Mouse (Mus musculus) stomach, embryonic 15.5 days (tissue): Measurements from ENCODE around the gene Tmem60. TPM values are rescaled to one million over a fixed set of nuclear protein-coding genes. Genes with fewer than 3 reads are reported as not detected.

Source experiments
- ATAC-seq: fragments of 200-750 bp; cut with Nextera tagmentation; 2 replicates; pipeline ENCODE4 v1.8.0; 2017; ENCODE audit warnings: low read depth, moderate number of reproducible peaks, moderate TSS enrichment; ENCODE audit not compliant: insufficient read depth, low FRiP score
- H3K27ac ChIP-seq: fragments of 300-500 bp; sonication (generic); 2 replicates; pipeline ENCODE4 v1.5.1; 2015; ENCODE audit warnings: mild to moderate bottlenecking, inconsistent platforms
- H3K27me3 ChIP-seq: fragments of 300-500 bp; sonication (generic); replicated peaks from 2 replicates; pipeline ENCODE4 v1.6.1; 2015; ENCODE audit warnings: inconsistent platforms
- H3K36me3 ChIP-seq: fragments of 300-500 bp; sonication (generic); 2 replicates; pipeline ENCODE4 v1.6.1; 2015; ENCODE audit warnings: inconsistent platforms
- H3K4me1 ChIP-seq: fragments of 300-500 bp; sonication (generic); 2 replicates; pipeline ENCODE4 v1.6.1; 2015; ENCODE audit warnings: inconsistent platforms
- H3K4me2 ChIP-seq: fragments of 300-500 bp; sonication (generic); 2 replicates; pipeline ENCODE4 v1.6.1; 2015; ENCODE audit warnings: mild to moderate bottlenecking, inconsistent platforms
- H3K4me3 ChIP-seq: fragments of 300-500 bp; sonication (generic); replicated peaks from 2 replicates; pipeline ENCODE4 v1.5.1; 2015; ENCODE audit warnings: inconsistent platforms
- H3K9ac ChIP-seq: fragments of 300-500 bp; sonication (generic); 2 replicates; pipeline ENCODE4 v1.6.1; 2015; ENCODE audit warnings: inconsistent platforms
- H3K9me3 ChIP-seq: fragments of 300-500 bp; sonication (generic); 2 replicates; pipeline ENCODE4 v1.6.1; 2016; ENCODE audit warnings: inconsistent platforms
- WGBS: fragments of 180-500 bp; shearing (Covaris S2); methylation state at CpG from one replicate; pipeline ENCODE4 v1.1.7; 2015; 5-methylcytosine and 5-hydroxymethylcytosine counted together
- polyA plus RNA-seq: library from polyadenylated mRNA; unstranded; fragments of >200 nt; fragmentation: Nextera tagmentation; extraction: Ambion mirVana; gene quantifications from 2 replicates; pipeline ENCODE4 v1.2.1, GENCODE M21; 2015

Tmem60 gene
- polyA plus RNA-seq: 53.0 and 53.1 TPM in 2 replicates

DNA sequence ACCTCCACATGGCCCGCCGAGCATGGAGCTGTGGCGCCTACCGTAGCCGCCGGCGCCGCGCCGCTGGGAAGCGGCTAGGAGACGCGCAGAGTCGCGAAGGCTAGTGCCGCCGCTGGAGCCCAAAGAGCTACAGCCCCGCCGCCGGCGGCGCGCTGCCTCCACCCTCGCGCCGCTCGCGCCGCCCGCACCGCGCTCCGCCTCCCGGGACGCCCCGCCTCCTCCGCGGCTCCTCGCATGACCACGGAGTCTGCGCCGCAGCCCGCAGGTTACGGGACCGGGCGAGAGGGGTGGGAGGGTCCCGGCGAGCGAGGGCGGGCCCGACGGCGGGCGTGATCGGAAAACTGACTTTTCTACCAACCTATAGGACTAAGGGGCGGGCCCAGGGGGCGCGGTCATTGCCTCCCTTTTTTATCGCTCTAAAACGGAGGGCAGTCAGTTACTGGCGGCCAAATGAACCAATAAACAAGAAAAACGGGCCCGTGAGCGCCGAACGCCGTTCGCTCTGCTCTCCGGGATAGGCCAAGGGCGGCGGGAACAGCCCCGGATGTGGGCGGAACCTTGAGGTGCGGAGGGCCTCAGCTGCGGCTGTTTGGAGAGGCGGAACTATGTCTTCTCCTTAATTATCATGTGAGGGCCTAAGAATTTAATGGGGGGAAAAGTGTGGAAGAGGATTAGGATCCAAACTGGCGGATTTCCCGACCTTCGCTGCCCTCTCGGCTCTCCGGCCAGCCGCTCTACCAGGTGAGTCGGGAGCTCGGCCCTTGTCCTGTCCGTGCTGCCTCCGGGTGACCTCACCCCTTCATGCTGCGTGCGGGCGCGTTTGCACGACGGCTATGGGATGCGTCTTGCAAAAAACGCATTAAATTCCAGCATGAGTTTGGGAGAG, at the start of gene Tmem60, which contains the start of gene Phtf2:
TSS of gene Tmem60 (plus strand) at position 277 of the 886 bp plus-strand sequence.
TSS of gene Phtf2 (minus strand) at position 210 of the 886 bp plus-strand sequence.
- no peaks in the 10 kb centered on the region for H3K27me3 ChIP-seq
- H3K27ac ChIP-seq: peak within 1 kb of the TSS; percentile 93
- no peaks in the 10 kb centered on the region for H3K9me3 ChIP-seq
- under 1% methylated on average over 77 of the region's 94 CpGs for WGBS
- peak within 1 kb of the TSS; percentile 86 for H3K4me3 ChIP-seq
- peak within 1 kb of the TSS; percentile 71 for H3K4me2 ChIP-seq
- H3K9ac ChIP-seq: peak within 1 kb of the TSS; percentile 74
- peaks cover 7% of the 10 kb centered on the region for H3K4me1 ChIP-seq
- ATAC-seq: peak; percentile 99
- no peaks in the 10 kb centered on the region for H3K36me3 ChIP-seq

DNA sequence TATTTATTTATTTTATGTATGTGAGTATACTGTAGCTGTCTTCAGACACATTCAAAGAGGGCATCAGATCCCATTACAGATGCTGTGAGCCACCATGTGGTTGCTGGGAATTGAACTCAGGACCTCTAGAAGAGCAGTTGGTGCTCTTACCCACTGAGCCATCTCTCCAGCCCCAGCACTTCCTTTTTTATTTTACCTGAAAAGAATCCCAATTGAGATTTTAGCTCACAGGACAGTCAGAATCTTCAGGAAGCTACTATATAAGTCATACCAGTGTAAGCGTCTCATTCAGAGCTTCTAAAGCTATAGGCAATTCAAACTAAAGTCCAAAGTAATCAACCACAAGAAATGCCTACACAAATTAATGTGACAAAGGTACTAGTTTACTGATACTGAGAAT, 47.6 kb upstream of the Tmem60 start:
- WGBS: 84% methylated on average over 1 of the region's 1 CpGs
- no peak for ATAC-seq
- Histone ChIP-seq H3K9me3 (no peaks in the 10 kb centered on the region), H3K36me3 (no peaks in the 10 kb centered on the region), H3K27me3 (no peaks in the 10 kb centered on the region), H3K4me1 (no peaks in the 10 kb centered on the region), H3K27ac (no peak overlapping the region), H3K9ac (no peak overlapping the region), H3K4me2 (no peak overlapping the region), H3K4me3 (no peak overlapping the region)

DNA sequence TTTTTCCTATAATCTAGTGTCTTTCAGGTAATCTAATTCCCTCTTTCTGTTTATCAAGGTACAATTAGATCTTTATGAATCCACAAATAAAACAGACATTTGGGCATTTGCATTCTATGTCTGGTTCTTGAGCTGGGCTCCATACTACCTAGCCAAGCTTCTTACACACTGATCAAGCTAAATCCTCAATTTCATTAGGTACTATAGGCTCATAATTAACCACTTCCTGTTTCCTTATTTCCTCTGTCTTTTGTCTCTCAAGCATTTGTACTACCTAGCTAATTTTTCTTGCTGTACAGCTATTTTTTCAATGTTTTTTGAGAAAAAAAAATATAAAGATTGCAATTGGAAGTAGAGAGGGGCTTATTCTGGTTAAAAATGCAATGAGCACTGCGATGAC, 44.9 kb upstream of the Tmem60 start:
- WGBS: 100% methylated on average over 1 of the region's 1 CpGs
- H3K4me1 ChIP-seq: no peaks in the 10 kb centered on the region
- no peaks in the 10 kb centered on the region for H3K9me3 ChIP-seq
- H3K4me2 ChIP-seq: no peak overlapping the region
- no peaks in the 10 kb centered on the region for H3K27me3 ChIP-seq
- no peak for ATAC-seq
- H3K4me3 ChIP-seq: no peak overlapping the region
- H3K9ac ChIP-seq: no peak overlapping the region
- no peaks in the 10 kb centered on the region for H3K36me3 ChIP-seq
- H3K27ac ChIP-seq: no peak overlapping the region

DNA sequence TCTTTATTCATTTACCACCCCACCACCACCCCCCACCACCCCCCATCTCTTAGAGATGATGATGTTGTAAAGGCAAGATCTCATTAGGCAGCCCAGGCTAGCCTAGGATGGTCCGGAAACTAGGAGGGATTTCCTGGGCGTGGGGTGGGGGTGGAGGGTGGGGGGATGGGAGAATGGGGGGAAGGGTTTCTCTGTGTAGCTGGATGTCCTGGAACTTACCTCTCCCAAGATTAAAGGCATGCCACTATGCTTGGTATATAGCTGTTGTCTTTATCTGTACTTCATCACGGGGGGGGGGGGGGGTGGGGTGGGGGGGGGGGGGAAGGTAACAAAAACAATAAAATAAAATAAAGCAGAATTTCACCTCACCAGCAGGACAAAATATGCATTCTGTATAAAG, 38.6 kb upstream of the Tmem60 start:
- H3K27ac ChIP-seq: no peak overlapping the region
- H3K4me3 ChIP-seq: no peak overlapping the region
- no peak for ATAC-seq
- no peaks in the 10 kb centered on the region for H3K27me3 ChIP-seq
- no peaks in the 10 kb centered on the region for H3K4me1 ChIP-seq
- 65% methylated on average over 2 of the region's 3 CpGs for WGBS
- H3K4me2 ChIP-seq: no peak overlapping the region
- no peaks in the 10 kb centered on the region for H3K9me3 ChIP-seq
- H3K9ac ChIP-seq: no peak overlapping the region
- H3K36me3 ChIP-seq: no peaks in the 10 kb centered on the region

DNA sequence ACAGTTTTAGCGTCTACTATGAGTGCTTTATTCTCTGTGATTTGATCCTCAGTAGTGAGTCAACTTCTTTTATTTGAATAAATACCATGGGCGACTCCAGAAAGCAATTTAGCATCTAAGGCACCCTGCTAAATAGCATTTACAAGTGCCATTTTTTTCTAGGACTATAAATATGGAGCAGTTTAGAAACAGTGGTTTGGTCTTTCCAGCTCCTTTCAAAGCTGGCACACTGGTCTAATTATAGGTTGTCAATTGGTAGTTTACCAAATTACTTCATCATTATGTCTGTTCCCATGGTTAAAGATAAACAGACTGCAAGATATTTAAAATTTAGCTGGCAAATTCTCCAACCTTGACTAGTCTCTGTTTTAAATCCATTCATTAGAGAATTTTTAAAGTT, 38.2 kb upstream of the Tmem60 start:
- H3K9me3 ChIP-seq: no peaks in the 10 kb centered on the region
- H3K4me3 ChIP-seq: no peak overlapping the region
- H3K27ac ChIP-seq: no peak overlapping the region
- H3K4me2 ChIP-seq: no peak overlapping the region
- ATAC-seq: no peak
- no peaks in the 10 kb centered on the region for H3K27me3 ChIP-seq
- H3K36me3 ChIP-seq: no peaks in the 10 kb centered on the region
- WGBS: 66% methylated on average over 2 of the region's 2 CpGs
- no peak overlapping the region for H3K9ac ChIP-seq
- H3K4me1 ChIP-seq: no peaks in the 10 kb centered on the region

DNA sequence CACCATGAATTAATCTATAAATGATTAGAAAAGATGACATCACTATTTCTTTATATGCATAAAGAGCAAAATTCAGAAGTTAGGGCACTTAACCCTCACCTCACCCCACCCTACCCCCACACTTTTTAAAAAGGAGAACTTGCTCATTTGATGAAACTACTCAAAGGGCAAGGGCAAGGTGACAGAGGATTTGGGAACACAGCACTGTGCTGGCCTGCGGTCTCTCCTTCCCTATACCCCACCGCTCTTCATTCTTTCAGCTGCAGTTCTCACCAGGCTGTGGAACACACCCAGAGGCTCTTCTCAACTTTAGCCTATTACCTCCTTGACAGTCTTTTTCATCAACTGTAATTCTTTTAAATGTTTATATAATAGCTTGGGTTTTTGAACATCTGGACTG, 35.0 kb upstream of the Tmem60 start:
- Histone ChIP-seq H3K4me1 (no peaks in the 10 kb centered on the region), H3K4me3 (no peak overlapping the region), H3K27me3 (no peaks in the 10 kb centered on the region), H3K27ac (no peak overlapping the region), H3K4me2 (no peak overlapping the region), H3K36me3 (no peaks in the 10 kb centered on the region), H3K9ac (no peak overlapping the region), H3K9me3 (no peaks in the 10 kb centered on the region)
- ATAC-seq: no peak
- 88% methylated on average over 2 of the region's 2 CpGs for WGBS

DNA sequence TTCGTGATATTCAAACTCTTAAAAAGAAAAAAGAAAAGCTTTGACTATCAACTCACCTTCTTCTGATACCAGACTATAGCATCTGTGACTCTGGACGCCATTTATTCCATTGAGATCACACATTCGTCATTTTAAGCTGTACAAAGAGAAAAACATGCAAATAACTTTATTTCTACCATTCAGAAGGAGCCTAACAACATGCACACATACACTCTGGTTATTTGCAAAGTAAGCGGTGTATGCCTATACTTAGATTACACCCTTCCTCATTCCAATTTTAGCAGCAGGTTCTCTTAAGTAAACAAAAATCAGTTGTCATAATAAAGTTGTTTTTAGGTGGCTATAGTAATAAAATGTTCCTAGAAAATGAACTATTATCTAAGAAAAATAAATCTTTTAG, 26.9 kb upstream of the Tmem60 start:
- no peak for ATAC-seq
- Histone ChIP-seq H3K9ac (no peak overlapping the region), H3K4me2 (no peak overlapping the region), H3K27ac (no peak overlapping the region), H3K4me1 (no peaks in the 10 kb centered on the region), H3K4me3 (no peak overlapping the region), H3K36me3 (no peaks in the 10 kb centered on the region), H3K27me3 (no peaks in the 10 kb centered on the region), H3K9me3 (no peaks in the 10 kb centered on the region)
- 80% methylated on average over 4 of the region's 4 CpGs for WGBS

DNA sequence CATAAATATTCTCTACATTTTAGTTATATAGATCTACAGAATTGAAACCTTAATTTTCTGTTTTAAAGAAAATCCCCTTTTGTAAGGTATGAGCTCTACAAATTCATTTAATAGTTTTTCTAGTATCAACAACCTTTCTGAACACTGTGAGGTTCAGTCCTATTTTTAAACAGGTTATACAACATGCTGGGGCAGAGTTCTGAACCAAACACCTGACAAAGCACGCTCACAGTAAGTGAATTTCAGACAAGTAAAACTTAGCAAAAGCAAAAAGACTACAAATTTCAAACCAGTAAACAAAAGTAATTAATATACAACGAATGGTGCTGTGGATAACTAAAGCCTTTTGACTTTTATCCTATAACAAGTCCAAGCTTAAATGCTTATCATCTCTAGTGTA, 23.6 kb upstream of the Tmem60 start:
- no peak overlapping the region for H3K27ac ChIP-seq
- H3K9ac ChIP-seq: no peak overlapping the region
- no peaks in the 10 kb centered on the region for H3K4me1 ChIP-seq
- no peak overlapping the region for H3K4me2 ChIP-seq
- no peaks in the 10 kb centered on the region for H3K36me3 ChIP-seq
- no peaks in the 10 kb centered on the region for H3K9me3 ChIP-seq
- no peak for ATAC-seq
- WGBS: 81% methylated on average over 2 of the region's 2 CpGs
- H3K4me3 ChIP-seq: no peak overlapping the region
- no peaks in the 10 kb centered on the region for H3K27me3 ChIP-seq

DNA sequence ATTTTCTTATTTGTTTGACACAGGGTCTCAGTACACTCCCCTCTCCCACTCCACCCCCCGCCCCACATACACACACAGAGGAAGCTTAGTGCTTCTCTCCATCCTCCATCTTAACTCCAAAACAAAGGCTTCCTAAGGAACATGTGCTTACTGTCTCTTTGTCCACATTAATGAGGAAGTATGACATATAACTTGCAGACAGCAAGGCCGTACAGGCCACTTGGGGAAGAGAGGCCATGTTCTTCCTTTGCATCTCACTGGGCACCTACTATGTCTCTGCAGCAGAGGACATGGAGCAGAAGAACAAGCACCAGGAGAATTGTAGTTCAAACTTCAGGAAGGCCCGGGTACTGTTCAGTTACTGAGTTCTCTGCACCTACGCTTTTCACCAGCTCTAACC, 21.4 kb upstream of the Tmem60 start:
- Histone ChIP-seq H3K4me3 (no peak overlapping the region), H3K9ac (no peak overlapping the region), H3K4me1 (no peaks in the 10 kb centered on the region), H3K9me3 (no peaks in the 10 kb centered on the region), H3K36me3 (no peaks in the 10 kb centered on the region), H3K27me3 (no peaks in the 10 kb centered on the region), H3K27ac (no peak overlapping the region), H3K4me2 (no peak overlapping the region)
- ATAC-seq: no peak
- WGBS: 84% methylated on average over 4 of the region's 4 CpGs

DNA sequence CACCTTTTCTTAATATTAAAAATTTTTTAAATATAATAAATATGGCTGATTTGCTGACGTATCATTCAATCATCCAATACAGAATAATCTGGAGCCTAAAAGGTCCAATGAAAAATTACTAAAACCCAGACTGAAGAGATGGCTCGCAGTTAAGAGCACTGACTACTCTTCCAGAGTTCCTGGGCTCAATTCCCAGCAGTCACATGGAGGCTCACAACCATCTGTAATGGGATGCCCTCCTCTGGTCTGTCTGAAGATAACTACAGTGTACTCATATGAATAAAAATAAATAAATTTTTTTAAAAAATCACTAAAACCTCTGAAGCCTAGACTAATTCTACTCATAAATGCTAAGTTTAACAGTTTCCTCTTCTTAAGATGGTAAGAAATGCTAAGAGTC, 20.1 kb upstream of the Tmem60 start:
- Histone ChIP-seq H3K27me3 (no peaks in the 10 kb centered on the region), H3K9me3 (no peaks in the 10 kb centered on the region), H3K4me3 (no peak overlapping the region), H3K4me1 (no peaks in the 10 kb centered on the region), H3K9ac (no peak overlapping the region), H3K36me3 (no peaks in the 10 kb centered on the region), H3K27ac (no peak overlapping the region), H3K4me2 (no peak overlapping the region)
- ATAC-seq: no peak
- 93% methylated on average over 2 of the region's 2 CpGs for WGBS

DNA sequence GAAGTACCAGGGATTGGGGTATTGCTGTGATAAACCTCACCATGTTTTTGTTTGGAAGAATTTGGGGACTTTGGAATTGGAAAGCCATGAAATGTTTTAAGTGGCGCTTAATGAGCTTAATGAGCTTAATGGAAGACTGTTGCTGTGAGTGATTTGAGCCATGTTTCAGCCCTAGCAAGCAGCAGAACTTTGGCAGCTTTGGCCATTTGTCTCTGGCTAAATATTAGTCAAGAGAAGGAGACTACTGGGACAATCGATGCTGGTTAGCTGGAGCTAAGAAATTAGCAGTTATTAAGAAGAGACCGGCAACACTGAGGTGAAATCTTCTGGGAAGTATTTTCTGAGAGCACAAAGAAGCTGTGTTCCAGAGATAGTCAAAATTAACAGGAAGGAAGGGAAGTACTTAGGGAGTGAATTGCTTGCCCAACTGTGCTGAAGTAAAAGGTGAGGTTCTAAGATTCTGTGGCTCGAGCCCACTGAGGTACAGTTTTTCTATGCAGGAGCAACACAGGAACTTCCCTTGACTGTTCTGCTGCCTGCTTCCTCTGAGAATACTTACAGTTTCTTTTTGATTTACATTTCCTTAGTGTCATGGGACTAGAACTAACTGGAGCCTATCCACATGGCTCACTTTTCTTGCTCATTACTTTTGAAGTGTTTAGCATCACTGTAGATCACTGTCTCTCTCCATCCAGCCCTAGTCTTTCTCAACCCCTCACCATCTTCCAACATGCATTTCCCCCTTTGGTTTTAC, 17.6 kb upstream of the Tmem60 start:
- WGBS: 63% methylated on average over 4 of the region's 4 CpGs

DNA sequence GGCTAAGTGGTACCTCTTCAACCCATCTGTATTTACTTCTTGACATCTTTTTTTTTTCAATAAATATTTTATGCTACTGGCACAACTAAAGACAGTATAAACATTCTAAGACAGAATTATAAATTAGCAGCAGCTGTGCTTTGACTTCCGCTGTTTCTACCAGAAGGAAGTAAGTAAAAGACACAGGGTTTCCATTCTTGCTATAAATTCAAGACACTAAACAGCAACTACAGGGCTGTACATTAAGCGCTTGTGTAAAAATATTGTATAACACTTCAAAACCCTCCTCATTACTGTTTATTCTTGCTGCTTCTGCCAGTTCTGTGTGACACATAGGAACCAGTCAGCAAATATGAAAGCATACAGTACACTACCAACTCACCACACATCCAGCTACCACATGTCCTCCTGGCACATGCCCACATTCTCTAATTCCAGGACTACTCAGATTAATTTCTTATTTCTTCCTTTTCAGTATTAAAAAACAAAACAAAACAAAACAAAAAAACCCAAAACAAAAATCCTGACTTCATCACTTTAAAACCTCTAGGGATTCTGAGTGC, 16.7 kb upstream of the Tmem60 start:
- ATAC-seq: no peak
- no peak overlapping the region for H3K27ac ChIP-seq
- WGBS: 62% methylated on average over 2 of the region's 2 CpGs

More for the DNA sequence above, 17.6 kb upstream of the Tmem60 start:
- Histone ChIP-seq H3K4me2 (no peak overlapping the region), H3K9ac (no peak overlapping the region), H3K27me3 (no peaks in the 10 kb centered on the region), H3K27ac (no peak overlapping the region), H3K36me3 (no peaks in the 10 kb centered on the region), H3K9me3 (no peaks in the 10 kb centered on the region), H3K4me1 (no peaks in the 10 kb centered on the region), H3K4me3 (no peak overlapping the region)
- no peak for ATAC-seq

More for the DNA sequence above, 16.7 kb upstream of the Tmem60 start:
- Histone ChIP-seq H3K27me3 (no peaks in the 10 kb centered on the region), H3K9me3 (no peaks in the 10 kb centered on the region), H3K9ac (no peak overlapping the region), H3K4me3 (no peak overlapping the region), H3K4me2 (no peak overlapping the region), H3K4me1 (no peaks in the 10 kb centered on the region), H3K36me3 (no peaks in the 10 kb centered on the region)
